Mouse (Mus musculus) liver, embryonic 14.5 days (tissue): Measurements from ENCODE around the gene Gm11437. TPM values are rescaled to one million over a fixed set of nuclear protein-coding genes. Genes with fewer than 3 reads are reported as not detected.

Experiments used
- ATAC-seq: fragments of 200-750 bp; cut with Nextera tagmentation; 2 replicates; pipeline ENCODE4 v1.8.0; 2017; ENCODE audit warnings: moderate number of reproducible peaks, mild to moderate bottlenecking, moderate library complexity; ENCODE audit not compliant: insufficient read depth
- DNase-seq, 3 experiments: peaks; one replicate each; pipeline ENCODE4 v3.0.0-alpha.2; 2012 to 2013; ENCODE audit warnings: low read depth in 3 of 3, low spot score in 3 of 3
- H3K27ac ChIP-seq: fragments of 300-500 bp; sonication (generic); 2 replicates; pipeline ENCODE4 v1.5.1; 2014; ENCODE audit warnings: moderate library complexity, mild to moderate bottlenecking, control low read depth, inconsistent platforms
- H3K27me3 ChIP-seq: fragments of 300-500 bp; sonication (generic); 2 replicates; pipeline ENCODE4 v1.6.1; 2014; ENCODE audit warnings: mild to moderate bottlenecking, low read length, moderate library complexity; ENCODE audit not compliant: control insufficient read depth, insufficient read depth
- H3K36me3 ChIP-seq: fragments of 300-500 bp; sonication (generic); replicated peaks from 2 replicates; pipeline ENCODE4 v1.6.1; 2014; ENCODE audit warnings: low read depth; ENCODE audit not compliant: control insufficient read depth, insufficient read depth
- H3K4me1 ChIP-seq, 2 experiments: fragments of 200-500 bp in 1 of 2; fragments of 300-500 bp in 1 of 2; sonication (generic) in 1 of 2; replicated peaks; 2 replicates each; pipeline ENCODE4 v1.6.1; 2012 to 2014; ENCODE audit warnings: antibody characterized with exemption in 1 of 2, inconsistent platforms in 1 of 2, low read length in 1 of 2; ENCODE audit not compliant: control insufficient read depth in 2 of 2, insufficient read depth in 2 of 2
- H3K4me2 ChIP-seq: fragments of 300-500 bp; sonication (generic); 2 replicates; pipeline ENCODE4 v1.6.1; 2014; ENCODE audit warnings: low read depth, mild to moderate bottlenecking, control low read depth, moderate library complexity
- H3K4me3 ChIP-seq, 2 experiments: fragments of 200-500 bp in 1 of 2; fragments of 300-500 bp in 1 of 2; sonication (generic) in 1 of 2; 2 replicates each; pipeline ENCODE4 v1.5.1; 2012 to 2014; ENCODE audit warnings: low read depth in 2 of 2, low read length in 2 of 2, mild to moderate bottlenecking in 2 of 2, control low read depth in 1 of 2, inconsistent platforms in 1 of 2, moderate library complexity in 1 of 2; ENCODE audit not compliant: insufficient read depth in 1 of 2
- H3K9ac ChIP-seq: fragments of 300-500 bp; sonication (generic); replicated peaks from 2 replicates; pipeline ENCODE4 v1.6.1; 2014; ENCODE audit warnings: mild to moderate bottlenecking, control low read depth, moderate library complexity
- H3K9me3 ChIP-seq: fragments of 300-500 bp; sonication (generic); 2 replicates; pipeline ENCODE4 v1.6.1; 2016; ENCODE audit warnings: low read length, mixed read lengths; ENCODE audit not compliant: control insufficient read depth
- CTCF ChIP-seq: IDR thresholded peaks from 2 replicates; pipeline ENCODE4 v1.5.1; 2016; ENCODE audit warnings: antibody characterized with exemption, low read depth, control low read depth
- EP300 ChIP-seq: IDR thresholded peaks from 2 replicates; pipeline ENCODE4 v1.6.1; 2016; ENCODE audit warnings: antibody characterized with exemption, low read depth
- WGBS: fragments of 180-500 bp; shearing (Covaris S2); extraction: QIAGEN DNeasy Blood & Tissue Kit; methylation state at CpG from one replicate; pipeline ENCODE4 v1.1.7; 2014; ENCODE audit not compliant: insufficient replicate concordance; 5-methylcytosine and 5-hydroxymethylcytosine counted together
- polyA plus RNA-seq, 2 experiments: library from polyadenylated mRNA; depleted of rRNA in 1 of 2; stranded (reverse) in 1 of 2; unstranded in 1 of 2; fragments of >200 nt; fragmentation: Nextera tagmentation in 1 of 2; extraction: Ambion mirVana in 1 of 2; gene quantifications; 2 replicates each; pipeline versions ENCODE4 v1.2.1 to v1.2.3; 2012 to 2014

Gene Gm11437
- polyA plus RNA-seq, 2 experiments: not detected

- Histone ChIP-seq H3K27ac (no peak overlapping the region), H3K4me2 (no peak overlapping the region), H3K9me3 (no peaks in the 10 kb centered on the region), H3K36me3 (no peaks in the 10 kb centered on the region), H3K4me1 (peaks cover 0 to 4% of the 10 kb centered on the region in 2 experiments; a peak in 1 of 4 replicates), H3K9ac (no peak overlapping the region), H3K4me3 (no peak overlapping the region), H3K27me3 (no peaks in the 10 kb centered on the region)
- 51% methylated on average over 10 of the region's 10 CpGs for WGBS
- TF ChIP-seq EP300 (no peak), CTCF (no peak)
- no peak for DNase-seq
- no peak for ATAC-seq
Measured at GRCm38 (mm10) chr11:84145201-84145798, 22.0 kb downstream of the Gm11437 start.

GRCm38 (mm10) chr11:84141752-84142151 is 25.5 kb downstream of the Gm11437 start:
- no peaks in the 10 kb centered on the region; a peak in 2 of 4 replicates for H3K4me1 ChIP-seq
- no peak overlapping the region for H3K4me3 ChIP-seq
- no peak overlapping the region for H3K4me2 ChIP-seq
- TF ChIP-seq EP300 (no peak), CTCF (peak; percentile 74)
- ATAC-seq (no peak), DNase-seq (peak; percentile 49 to 52 (median 51))
- 30% methylated on average over 2 of the region's 2 CpGs for WGBS
- no peaks in the 10 kb centered on the region for H3K9me3 ChIP-seq
- no peak overlapping the region for H3K27ac ChIP-seq
- H3K27me3 ChIP-seq: no peaks in the 10 kb centered on the region
- H3K36me3 ChIP-seq: no peaks in the 10 kb centered on the region
- no peak overlapping the region for H3K9ac ChIP-seq

- Histone ChIP-seq H3K27me3 (no peaks in the 10 kb centered on the region), H3K4me2 (no peak overlapping the region), H3K4me1 (no peaks in the 10 kb centered on the region; a peak in 1 of 4 replicates), H3K27ac (no peak overlapping the region), H3K4me3 (no peak overlapping the region), H3K9ac (no peak overlapping the region), H3K36me3 (no peaks in the 10 kb centered on the region), H3K9me3 (no peaks in the 10 kb centered on the region)
- ATAC-seq (no peak), DNase-seq (no peak)
- TF ChIP-seq CTCF (no peak), EP300 (no peak)
- 60% methylated on average over 3 of the region's 3 CpGs for WGBS
Measured at GRCm38 (mm10) chr11:84136453-84136852, 30.8 kb downstream of the Gm11437 start.

- H3K27me3 ChIP-seq: no peaks in the 10 kb centered on the region; the same call in 1 of the 2 replicates
- TF ChIP-seq CTCF: peak; percentile 47; the same call in 1 of the 2 replicates
- no peak for TF ChIP-seq EP300
- H3K9me3 ChIP-seq: no peaks in the 10 kb centered on the region
- H3K4me1 ChIP-seq: no peaks in the 10 kb centered on the region; a peak in 1 of 4 replicates
- no peaks in the 10 kb centered on the region for H3K36me3 ChIP-seq
- DNase-seq: no peak
- ATAC-seq: no peak
- H3K4me3 ChIP-seq: no peak overlapping the region
- WGBS: 76% methylated on average over 2 of the region's 2 CpGs
- no peak overlapping the region for H3K27ac ChIP-seq
- H3K9ac ChIP-seq: no peak overlapping the region
- H3K4me2 ChIP-seq: no peak overlapping the region
Measured at GRCm38 (mm10) chr11:84134331-84134860, 32.9 kb downstream of the Gm11437 start.

GRCm38 (mm10) chr11:84129799-84130185 is 37.5 kb downstream of the Gm11437 start:
- no peak overlapping the region; the same call in 1 of the 2 replicates for H3K9ac ChIP-seq

More at GRCm38 (mm10) chr11:84129799-84130185, 37.5 kb downstream of the Gm11437 start:
- ATAC-seq: no peak; the same call in 1 of the 2 replicates
- H3K9me3 ChIP-seq: no peaks in the 10 kb centered on the region
- H3K27ac ChIP-seq: no peak overlapping the region
- WGBS: 10% methylated on average over 11 of the region's 11 CpGs
- 0 out of 4 replicates have a peak, but pooled peaks cover 0 to 2% of the 10 kb centered on the region in 2 experiments for H3K4me1 ChIP-seq
- H3K4me3 ChIP-seq: peak overlapping the region; percentile 34 to 86
- peak overlapping the region; percentile 86 for H3K4me2 ChIP-seq
- no peak for DNase-seq
- TF ChIP-seq EP300 (no peak), CTCF (no peak)
- peaks cover 7% of the 10 kb centered on the region for H3K36me3 ChIP-seq
- H3K27me3 ChIP-seq: no peaks in the 10 kb centered on the region; the same call in 1 of the 2 replicates
